Mouse (Mus musculus) T-helper 17 cell (primary cell): ENCODE results near the gene Timp3.

ENCODE experiments used
- in situ Hi-C, 2 experiments: fragments of 300-600 bp; cut with MboI, MseI; formaldehyde crosslinking; loops; 1 replicate in 1 of 2; 2 replicates in 1 of 2; pipeline ENCODE4 v1.15.1; 2025; ENCODE audit warnings: high pct_unique_total_duplicates in 2 of 2

Gene Timp3

DNA sequence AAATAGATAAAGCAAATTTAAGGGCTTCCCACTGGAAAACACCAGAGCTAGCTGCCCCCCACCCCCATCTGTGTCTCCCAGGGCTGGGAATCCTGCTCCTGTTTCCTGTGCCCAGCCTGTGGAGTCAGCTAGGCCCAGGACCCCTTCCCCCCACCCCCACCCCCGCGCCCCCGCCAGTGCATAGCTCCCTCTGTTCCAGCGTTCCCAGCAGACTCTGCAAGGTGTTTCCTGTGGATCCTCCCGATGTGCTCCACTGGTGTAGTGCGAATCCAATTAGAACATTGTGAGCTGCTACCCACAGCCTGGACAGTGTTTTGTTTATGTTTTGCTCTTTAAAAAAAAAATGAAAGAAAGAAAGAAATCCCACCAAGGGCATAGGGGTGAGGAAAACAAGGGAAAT is 25.1 kb downstream of the Timp3 start:
- in situ Hi-C loops: no loop called here

DNA sequence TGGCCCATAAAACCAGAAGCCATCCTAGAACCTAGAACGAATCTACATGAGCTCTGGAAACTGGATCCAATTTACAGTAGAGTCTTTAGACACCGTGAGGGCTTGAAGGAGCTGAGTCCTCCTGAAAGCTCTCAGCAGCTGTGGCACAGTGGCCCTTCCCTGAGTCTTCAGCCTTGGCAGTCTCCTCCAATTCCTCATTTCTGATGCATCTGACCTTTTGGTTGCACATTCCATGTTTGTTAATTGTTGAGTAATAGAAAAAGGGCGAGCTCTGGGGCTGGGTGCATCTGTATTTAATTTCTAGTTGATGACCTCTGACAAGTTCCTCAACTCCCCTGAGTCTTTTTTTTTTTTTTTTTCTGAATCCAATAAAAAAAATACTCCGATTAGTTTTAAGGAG is 28.0 kb downstream of the Timp3 start:
- in situ Hi-C loops: no loop called here

DNA sequence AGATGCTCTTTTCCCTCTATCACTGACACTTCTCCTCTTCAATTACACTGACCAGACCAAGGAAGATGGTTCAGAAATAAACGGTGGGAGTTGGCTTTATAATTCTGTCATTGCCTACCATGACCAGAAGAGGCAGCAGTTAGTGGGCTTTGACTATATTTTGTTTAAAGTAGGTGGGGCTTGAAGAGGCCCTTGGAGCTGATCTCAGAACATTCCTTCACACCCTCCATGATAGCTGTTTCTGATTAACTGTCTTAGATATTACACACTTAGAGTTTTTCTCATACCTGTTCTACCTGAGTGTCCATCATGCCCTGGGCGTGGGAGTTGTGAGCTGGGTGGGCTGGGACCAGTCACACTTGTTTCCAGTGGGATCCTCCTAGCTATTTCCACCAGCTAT is 28.5 kb downstream of the Timp3 start:
- in situ Hi-C loops: no loop called here

DNA sequence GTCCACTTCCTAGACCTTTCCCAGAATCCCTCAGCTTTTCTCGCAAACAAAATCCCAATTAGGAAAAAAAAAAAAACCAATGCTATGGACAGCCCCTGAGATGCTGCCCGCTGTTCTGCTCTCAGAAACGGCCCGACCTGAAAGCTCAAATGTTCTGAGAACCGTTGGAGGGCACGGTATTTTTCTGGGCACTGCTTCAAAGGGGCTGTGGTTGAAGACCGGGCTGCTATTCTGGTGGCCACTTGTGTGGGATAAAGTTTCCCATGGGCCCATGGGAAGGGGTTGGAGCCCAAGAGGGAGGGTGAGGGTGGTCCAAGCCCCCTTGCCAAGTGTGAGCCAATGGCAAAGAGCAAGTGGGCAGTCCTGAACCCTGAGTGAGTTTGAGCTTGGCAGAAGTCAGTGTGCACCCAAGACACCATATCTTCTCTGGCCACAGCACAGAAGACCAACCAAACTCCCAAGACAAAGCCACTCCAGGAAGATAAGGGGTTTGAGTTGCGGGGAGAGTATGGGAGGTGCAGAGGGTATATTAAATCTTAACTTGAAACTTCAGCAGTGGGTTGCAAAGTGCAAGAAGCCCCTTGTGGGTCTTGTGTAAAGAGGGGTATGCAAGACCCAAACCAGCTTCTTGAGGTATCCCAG is 29.2 kb downstream of the Timp3 start:
- in situ Hi-C loops: no loop called here

DNA sequence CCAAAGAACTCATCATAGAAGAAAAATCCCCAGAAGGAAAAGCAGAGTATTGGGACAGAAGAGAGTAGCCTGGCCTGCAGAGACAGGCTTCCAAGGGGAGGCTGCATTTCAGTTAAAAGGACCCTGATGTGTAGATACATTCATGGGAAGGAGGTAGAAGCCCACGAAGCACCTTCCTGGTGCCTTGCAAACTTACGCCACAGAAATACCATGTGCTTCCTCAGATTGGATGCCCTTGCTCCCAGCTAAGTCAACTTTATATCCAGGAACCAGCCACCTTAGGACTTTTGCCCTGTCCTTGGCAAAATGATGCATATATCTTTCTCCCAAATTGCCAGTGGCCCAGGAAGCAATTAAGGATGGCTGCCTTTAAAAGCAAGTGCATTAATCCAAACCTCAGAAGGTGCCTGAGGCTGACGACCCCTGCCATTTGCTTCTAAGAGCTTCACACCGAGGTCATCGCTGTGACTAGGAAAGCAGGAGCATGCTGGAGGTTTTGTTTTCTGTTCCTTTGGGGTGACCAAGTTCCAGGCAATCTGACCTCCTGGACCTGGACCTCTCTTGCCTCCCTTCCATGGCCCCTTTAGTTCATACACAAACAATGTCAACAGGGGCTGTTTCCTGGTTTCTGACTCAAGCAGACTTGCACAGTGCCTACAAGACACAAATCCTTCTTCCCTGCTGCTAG is 31.0 kb downstream of the Timp3 start:
- in situ Hi-C loops: no loop called here

DNA sequence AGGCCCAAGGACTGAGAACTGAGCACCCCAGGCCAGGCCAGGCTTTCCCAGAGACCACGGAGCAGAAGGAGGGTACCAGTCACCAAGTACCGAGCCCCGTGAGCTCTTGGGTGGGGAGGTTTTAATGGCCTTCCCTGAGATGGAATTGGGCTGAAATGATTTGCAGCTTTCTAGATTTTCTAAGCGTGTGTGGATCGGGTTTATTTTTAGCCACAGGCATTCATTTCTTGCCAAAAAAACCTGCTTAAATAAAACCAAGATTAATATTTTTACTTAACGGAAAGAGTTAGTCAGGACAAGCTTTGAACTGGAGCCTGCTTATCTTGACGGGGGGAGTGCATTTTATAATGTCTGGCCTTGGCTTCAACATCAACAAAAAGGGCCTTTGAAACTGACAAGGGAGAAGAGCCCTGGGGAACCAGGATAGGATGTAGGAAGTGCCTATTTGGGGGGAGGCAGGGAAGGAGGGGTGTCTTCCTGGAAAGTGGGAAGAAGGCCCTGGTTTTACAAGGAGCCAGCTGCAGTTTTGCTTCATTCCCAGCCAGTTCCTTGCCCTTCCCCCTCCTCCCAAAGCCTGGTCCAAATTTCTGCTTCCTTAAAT is 31.6 kb downstream of the Timp3 start:
- in situ Hi-C loops: no loop called here

DNA sequence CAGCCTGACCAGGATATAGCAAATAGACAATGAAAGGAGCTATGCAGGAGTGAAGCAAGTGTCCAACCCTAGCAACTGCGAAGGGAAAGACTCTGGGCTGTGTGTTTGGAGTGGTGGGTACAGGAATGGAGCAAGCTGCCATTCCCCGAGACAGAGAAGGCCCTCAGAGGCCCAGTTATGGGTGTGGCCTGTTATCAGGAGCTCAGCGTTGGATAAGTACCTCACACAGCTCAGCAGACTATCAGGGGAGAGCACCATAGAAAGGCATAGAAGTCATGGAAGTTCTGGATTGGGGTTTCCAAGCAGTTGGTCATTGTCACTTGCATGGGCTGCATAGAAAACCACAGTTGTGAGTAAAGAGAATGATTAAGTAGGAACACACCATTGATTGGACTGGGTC is 32.8 kb downstream of the Timp3 start:
- in situ Hi-C loops: no loop called here

DNA sequence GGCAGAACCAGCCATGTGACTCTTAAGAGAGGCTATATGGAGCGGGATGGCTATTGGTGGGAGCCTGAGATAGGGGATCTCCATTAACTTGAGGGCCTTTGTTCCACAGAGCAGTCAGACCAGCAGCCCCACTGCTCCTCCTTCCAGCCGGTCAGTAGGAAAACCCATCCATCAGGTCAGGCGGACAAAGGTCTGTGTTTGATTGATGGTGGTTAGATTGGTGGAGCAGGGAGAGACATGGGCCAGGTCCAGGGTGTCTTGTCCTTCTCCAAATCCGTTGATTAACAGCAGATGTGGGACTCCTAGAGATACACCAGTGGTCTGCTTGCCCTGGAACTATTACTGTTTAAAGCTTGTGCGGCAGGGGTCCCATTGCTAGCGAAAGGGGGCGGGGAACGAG is 34.4 kb downstream of the Timp3 start:
- in situ Hi-C loops: no loop called here

DNA sequence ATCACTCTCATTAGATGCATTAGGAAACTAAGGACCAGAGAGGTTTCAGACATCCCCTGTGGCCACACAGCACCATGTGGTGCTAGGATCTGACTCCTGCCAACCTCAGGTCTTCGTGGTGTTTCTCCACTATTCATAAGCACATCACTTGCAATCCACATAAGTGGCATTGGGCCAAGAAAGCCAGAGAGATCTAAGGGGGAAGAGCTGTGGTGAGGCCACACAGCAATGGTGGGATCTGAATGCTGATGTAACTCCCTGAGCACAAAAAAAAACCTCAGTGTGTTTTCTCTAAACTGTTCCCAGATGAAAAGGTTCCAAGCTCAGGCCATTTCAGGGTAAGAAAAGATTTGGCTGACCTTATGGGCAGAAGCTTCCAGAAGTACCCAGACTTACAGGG is 36.3 kb downstream of the Timp3 start:
- in situ Hi-C loops: no loop called here

DNA sequence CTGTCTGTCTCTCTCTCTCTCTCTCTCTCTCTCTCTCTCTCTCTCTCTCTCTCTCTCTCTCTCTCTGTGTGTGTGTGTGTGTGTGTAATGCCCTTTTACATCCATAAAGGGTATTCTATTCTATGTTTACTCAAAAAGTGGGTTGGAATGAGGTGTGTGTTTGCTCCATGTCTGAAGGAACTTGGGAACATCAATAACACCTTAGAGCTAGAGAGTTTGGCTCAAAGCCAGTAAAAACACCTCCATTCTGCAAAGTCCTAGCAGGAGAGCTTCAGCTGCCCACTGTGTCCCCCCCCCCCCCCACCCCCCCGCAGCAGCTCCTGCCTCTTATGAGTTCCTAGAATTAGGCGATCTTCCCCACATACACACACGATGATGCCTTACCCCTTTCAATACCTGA is 37.1 kb downstream of the Timp3 start:
- in situ Hi-C loops: no loop called here

DNA sequence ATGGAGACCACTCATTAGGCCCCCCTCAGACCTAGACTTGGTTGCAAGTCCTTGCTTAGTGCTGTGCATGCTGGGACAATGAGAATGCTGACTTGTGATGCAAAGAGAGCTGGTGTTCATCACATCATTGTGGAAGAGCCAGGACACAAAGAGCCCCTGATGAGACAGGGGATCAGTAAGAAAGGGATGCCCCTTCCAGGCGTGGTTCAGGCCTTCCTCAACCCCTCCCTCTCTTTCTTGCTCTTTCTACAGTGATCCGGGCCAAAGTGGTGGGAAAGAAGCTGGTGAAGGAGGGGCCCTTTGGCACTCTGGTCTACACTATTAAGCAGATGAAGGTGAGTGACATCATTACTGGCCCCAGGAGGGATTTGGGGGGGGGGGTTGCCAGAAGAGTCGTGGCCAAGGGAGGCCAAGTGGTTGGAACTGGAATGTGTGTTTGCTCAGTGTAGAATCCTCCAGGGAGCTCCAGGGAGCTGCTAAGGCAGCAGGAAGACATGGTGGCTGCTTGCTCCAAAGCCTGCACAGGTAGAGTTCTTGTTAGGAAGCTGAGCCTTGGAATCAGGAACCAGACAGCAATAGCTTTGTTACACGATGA is 38.0 kb downstream of the Timp3 start:
- in situ Hi-C loops: no loop called here

DNA sequence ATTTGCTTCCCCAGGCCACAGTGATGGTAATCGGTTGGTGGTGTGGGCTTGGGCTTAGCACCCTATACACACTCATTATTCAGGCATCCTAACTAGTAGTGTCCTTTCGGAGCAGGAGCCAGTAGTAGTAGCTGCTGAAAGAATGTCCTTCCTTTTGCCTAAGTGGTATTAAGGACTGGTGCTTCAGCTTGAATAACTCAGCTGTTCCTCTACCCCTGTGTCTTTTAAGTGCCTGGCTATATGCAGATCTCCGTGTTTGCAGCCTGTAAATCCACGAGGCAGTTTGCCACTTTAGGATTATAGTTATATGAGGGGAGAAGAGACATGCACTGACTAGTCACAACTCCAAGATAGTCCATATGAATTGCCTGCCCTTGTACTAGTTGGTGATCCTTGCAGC is 38.9 kb downstream of the Timp3 start:
- in situ Hi-C loops: no loop called here

DNA sequence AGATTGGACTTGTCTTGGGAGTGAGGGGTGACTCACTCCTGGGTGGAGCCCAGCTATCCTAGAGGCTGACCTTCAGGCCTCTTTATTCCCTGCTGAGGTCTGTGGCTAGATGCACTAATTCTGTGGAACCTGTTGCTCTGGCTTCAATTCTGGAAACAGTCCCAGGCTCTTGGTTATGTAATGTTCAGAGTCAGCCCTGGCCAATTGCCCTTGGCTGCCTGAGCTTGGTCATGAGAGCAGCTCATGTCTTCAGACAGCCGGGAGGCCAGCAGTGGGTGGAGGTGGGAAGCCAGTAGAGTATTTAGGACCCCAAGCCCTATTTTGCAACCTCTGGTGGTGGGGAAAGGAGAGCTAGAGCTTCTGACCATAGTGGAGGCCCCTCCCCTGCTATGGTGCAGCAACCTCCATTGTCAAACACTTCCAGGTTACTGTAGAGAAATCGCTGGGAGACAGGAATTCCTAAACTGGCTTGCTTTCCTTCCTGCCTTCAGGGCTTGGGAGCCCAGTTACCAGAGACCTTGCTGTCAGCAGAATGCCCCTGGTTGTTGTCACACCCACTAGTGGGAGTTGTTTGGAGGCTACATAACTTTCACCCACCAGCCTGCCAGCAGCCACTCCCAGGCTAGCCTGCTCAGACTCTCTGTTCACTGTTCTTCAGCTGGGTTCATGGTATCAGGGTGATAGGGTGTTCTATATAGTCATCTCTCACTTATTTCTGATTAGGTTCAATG is 39.6 kb downstream of the Timp3 start:
- in situ Hi-C loops: no loop called here

DNA sequence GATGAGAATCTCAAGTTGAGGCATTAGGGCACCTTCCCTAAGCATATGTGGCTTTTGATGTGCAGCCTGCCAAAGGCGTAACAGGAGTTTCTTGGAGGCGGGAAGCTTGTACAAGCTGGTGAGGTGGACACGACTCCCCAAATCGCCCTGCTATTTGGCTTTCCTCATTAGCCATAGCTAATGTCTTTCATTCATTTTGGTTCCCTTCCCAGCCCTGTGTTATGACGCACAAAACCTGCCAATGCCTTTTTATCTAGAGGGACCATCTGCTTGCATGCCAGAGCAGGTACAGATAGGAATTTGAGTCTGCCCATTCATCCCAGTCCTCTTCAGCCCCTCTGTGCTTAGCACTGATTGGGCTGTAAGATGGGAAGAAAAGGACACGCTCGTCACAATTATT is 40.2 kb downstream of the Timp3 start:
- in situ Hi-C loops: no loop called here

DNA sequence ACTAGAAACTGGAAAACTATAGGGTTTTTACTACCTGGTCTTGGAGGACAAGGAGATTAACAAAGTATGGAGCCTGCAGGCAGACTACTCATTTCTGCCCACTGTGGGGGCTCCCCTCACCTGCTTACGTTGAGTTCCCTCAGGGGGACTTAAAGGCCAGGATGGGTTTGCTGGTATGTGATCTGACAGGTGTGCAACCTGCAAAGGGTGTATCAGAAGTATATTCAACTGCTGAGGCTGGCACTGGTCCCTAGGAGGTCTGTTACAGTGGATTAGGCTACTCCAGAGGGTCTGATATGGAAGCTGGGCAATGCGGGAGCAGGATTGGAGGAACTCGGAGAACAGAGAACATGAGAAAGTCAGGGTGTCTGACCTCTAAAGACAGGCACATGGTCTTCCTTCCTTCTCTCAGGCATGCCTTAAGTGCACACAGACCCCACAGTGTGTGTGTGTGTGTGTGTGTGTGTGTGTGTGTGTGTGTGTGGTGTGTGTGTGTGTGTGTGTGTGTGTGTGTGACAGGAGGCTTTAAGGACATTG is 40.9 kb downstream of the Timp3 start:
- in situ Hi-C loops: no loop called here

DNA sequence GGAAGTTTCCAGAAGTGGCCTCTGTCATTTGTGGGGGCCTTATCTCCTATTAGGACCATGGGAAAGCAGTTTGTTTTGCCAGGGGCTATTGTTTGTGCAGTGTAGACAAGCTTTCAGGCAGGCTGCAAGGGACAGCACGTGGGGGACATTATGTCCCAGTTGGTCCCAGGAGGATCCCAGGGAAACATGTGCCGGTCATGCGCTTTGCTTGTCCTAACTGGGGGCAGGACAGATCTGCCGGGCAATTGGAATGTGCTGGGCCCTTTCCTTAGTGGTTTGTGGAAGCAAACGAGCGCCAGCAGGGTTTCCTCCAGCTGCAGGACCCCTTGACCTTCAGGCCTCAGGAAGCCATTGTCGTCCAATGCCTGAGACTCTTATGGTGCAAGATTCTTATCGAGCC is 41.4 kb downstream of the Timp3 start:
- in situ Hi-C loops: no loop called here

DNA sequence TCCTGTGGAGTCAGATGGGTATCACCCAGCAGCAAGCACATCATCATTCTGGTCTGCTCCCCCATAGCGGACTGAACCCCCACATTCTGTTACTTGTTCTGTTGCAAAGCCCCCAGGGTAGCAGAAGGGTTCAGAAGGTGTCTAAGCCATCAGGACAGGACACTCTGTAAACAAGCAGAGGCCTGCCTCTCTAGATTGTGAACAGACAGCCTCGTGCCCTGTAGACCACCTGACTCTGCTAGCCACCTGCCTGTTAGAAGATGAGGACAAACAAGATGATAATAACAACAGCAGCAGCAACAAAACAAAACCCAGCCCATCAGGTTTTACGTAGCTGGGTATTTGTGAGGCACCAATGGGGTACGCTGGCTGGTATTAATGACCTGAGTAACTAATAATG is 42.0 kb downstream of the Timp3 start:
- in situ Hi-C loops: no loop called here

DNA sequence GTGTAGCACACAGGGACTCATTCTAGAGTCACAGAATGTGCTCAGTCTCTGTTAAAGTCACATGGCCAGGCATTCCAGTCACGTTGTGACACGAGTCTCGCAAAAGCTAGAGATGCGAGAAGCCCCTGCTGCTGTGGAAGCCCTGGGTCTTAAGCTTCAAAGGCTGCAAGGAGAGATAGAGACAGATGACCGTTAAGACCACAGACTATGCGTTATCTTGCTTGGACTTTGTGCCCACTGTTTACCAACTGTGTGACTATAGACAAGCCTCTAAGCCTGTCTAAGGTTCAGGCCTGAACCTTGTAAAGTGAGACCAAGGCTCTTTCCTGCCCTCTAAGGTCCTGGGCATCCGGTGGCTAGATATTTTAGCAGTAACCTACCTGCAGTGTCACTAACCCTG is 42.5 kb downstream of the Timp3 start:
- in situ Hi-C loops: no loop called here

DNA sequence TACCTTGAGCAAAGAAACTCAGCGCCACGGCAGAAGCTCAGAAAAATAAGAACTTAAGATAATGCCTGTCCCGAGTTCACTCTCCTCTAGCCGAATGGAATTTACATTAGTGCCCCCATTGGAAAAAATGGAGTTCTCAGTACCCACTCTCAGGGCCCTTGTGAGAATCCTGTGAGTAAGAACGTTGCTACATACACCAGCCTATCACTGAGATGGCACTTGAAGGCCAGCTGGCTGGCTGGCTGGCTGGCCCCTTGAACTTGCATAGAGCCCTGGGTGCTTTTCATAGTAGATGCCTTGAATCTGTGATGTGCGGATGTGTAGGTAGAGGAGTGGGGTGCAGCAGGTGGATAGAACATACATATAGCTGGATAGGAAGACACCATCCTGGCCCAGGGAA is 43.2 kb downstream of the Timp3 start:
- in situ Hi-C loops: no loop called here

DNA sequence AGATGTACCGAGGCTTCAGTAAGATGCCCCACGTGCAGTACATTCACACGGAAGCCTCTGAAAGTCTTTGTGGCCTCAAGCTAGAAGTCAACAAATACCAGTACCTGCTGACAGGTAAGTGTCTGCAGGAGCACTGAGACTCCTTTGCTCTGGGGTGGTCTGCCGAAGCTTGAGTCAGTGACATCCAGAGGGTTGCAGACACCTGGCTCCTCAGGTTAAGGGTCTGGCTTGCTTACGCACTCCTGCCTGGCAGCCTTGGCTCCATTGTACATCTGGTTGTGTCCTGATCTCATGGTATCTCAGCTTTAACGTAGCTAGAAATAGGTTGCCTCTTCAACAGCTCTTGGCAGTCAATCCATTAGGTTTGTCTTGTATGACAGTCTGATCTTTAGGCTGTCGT is 43.8 kb downstream of the Timp3 start:
- in situ Hi-C loops: no loop called here

DNA sequence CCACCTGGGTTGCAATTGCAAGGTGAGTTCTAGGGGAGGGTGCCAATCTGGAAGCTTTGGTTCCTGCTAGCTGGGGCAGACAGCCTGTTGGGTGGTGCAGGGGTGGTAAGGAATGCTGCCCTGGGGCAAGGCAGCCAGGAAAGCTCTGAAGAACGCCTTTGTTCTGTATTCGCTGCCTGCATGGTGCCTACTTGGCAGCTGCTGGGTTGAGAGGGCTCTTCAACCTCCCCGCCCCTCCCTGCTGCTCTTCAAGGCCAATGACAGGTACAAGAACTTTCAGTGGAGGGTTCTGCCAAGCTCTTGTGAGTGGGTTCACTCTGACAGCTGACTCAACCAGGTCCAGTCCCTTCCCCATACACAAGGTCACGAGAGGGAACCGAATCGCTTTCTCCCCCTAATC is 44.5 kb downstream of the Timp3 start:
- in situ Hi-C loops: no loop called here

DNA sequence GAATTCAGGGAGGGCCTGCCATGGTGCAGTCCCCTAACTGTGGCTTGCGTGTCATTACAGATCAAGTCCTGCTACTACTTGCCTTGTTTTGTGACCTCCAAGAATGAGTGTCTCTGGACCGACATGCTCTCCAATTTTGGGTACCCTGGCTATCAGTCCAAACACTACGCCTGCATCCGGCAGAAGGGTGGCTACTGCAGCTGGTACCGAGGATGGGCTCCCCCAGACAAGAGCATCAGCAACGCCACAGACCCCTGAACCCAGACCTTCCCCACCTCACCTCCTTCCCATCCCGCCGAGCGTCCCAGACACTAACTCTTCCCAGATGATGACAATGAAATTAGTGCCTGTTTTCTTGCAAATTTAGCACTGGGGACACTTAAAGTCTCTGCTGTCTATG is 45.5 kb downstream of the Timp3 start:
- in situ Hi-C loops: no loop called here
